In genomic region chr6:98553922-98554321, GRCm38 (mm10) we compare ENCODE assay signal across 19 mouse cellular contexts.
DNase-seq lines count a peak whose midpoint lies in the region; ATAC-seq lines count a peak whose summit lies in the region.
"Had no signal": no experiment of that assay in that cellular context is flagged by ENCODE, and none has a peak within 500 bp of the region (broad histone marks: within the 10 kb centered on the region; RNA-seq: fewer than 3 reads in every experiment).

No protein-coding gene starts in this region.

- no peak overlapping the region for H3K27ac ChIP-seq in forebrain, embryonic 16.5 days (ENCODE audit: low read length)
- H3K27ac ChIP-seq: forebrain, embryonic 13.5 days; heart, adult 2 months; hindbrain, embryonic 15.5 days; kidney, embryonic 15.5 days had no signal

- peak; percentile 83 for ATAC-seq in CD4-positive, CD25-positive, alpha-beta regulatory T cell, adult 4 months
- ATAC-seq in inflammation-experienced regulatory T-cells, adult 6 months: peak; percentile 81
- no peak for ATAC-seq in forebrain, embryonic 16.5 days
- ATAC-seq: forebrain, embryonic 13.5 days had no signal

- no peaks in the 10 kb centered on the region for H3K4me1 ChIP-seq in forebrain, embryonic 16.5 days (replicated peaks; ENCODE audit: control insufficient read depth, insufficient read depth, low read length)
- H3K4me1 ChIP-seq: heart, embryonic 12.5 days; hindbrain, embryonic 15.5 days had no signal

- DNase-seq in 3T3-L1 (ENCODE audit: low read depth, low spot score): peak; percentile 80
- peak; percentile 28 for DNase-seq in brain, adult 2 months (ENCODE audit: low read depth, low spot score)
- DNase-seq in retina, postnatal 1 day: no peak
- DNase-seq in layer of hippocampus, adult 11-12 months (ENCODE audit: low spot score): no peak
- DNase-seq: adrenal gland, adult 2 months; adrenal gland, postnatal 25 days; cerebellum, adult 2 months; cerebellum, postnatal 10 days; gastrocnemius, postnatal 10 days; heart, adult 2 months; heart, postnatal 36 days; kidney, adult 18-20 months had no signal

- H3K9me3 ChIP-seq in forebrain, embryonic 16.5 days (ENCODE audit: control insufficient read depth, low read length): no peaks in the 10 kb centered on the region
- H3K9me3 ChIP-seq: forebrain, embryonic 13.5 days; heart, embryonic 12.5 days; hindbrain, embryonic 15.5 days; kidney, embryonic 15.5 days had no signal

- H3K9ac ChIP-seq in forebrain, embryonic 16.5 days (replicated peaks; ENCODE audit: low read depth, low read length): no peak overlapping the region
- H3K9ac ChIP-seq: forebrain, embryonic 13.5 days; heart, embryonic 12.5 days; hindbrain, embryonic 15.5 days; kidney, embryonic 15.5 days had no signal

- no peak overlapping the region for H3K4me3 ChIP-seq in forebrain, embryonic 16.5 days (replicated peaks; ENCODE audit: low read length)
- H3K4me3 ChIP-seq: forebrain, embryonic 13.5 days; heart, adult 2 months; heart, embryonic 12.5 days; hindbrain, embryonic 15.5 days; kidney, embryonic 15.5 days had no signal

- H3K27me3 ChIP-seq in forebrain, embryonic 16.5 days (replicated peaks; ENCODE audit: control insufficient read depth, insufficient read depth, low read length): no peaks in the 10 kb centered on the region
- H3K27me3 ChIP-seq: forebrain, embryonic 13.5 days; heart, embryonic 12.5 days; hindbrain, embryonic 15.5 days; kidney, embryonic 15.5 days had no signal

- no peaks in the 10 kb centered on the region for H3K36me3 ChIP-seq in forebrain, embryonic 16.5 days (ENCODE audit: control insufficient read depth, insufficient read depth)
- H3K36me3 ChIP-seq: heart, embryonic 12.5 days; hindbrain, embryonic 15.5 days; kidney, embryonic 15.5 days had no signal

- 87% methylated on average over 1 of the region's 1 CpGs for WGBS in forebrain, embryonic 16.5 days

- H3K4me2 ChIP-seq in forebrain, embryonic 16.5 days (ENCODE audit: low read length): no peak overlapping the region
- H3K4me2 ChIP-seq: forebrain, embryonic 13.5 days; heart, embryonic 12.5 days; hindbrain, embryonic 15.5 days; kidney, embryonic 15.5 days had no signal

Comparison
In these comparisons a context has a peak if more than half of its experiments do, and no peak if none do; other contexts are left out.
1. DNase-seq: peak in 3T3-L1 (single experiment) and brain, adult 2 months (single experiment); none in retina, postnatal 1 day (single experiment) and layer of hippocampus, adult 11-12 months (single experiment).